Mouse (Mus musculus) E14TG2a.4 (cell line): ENCODE results near the gene Rasgef1b.

Experiments
- H3K27me3 ChIP-seq: 2 replicates; pipeline ENCODE4 v1.6.1; 2014; ENCODE audit warnings: low read length, control low read depth; ENCODE audit not compliant: insufficient read depth
- H3K36me3 ChIP-seq: 2 replicates; pipeline ENCODE4 v1.6.1; 2014; ENCODE audit warnings: low read length, control low read depth; ENCODE audit not compliant: insufficient read depth
- H3K4me1 ChIP-seq: replicated peaks from 2 replicates; pipeline ENCODE4 v1.6.1; 2014; ENCODE audit warnings: low read depth, low read length, control low read depth
- H3K4me3 ChIP-seq: replicated peaks from 2 replicates; pipeline ENCODE4 v1.5.1; 2014; ENCODE audit warnings: mild to moderate bottlenecking, low read length
- H3K9me3 ChIP-seq: 2 replicates; pipeline ENCODE4 v1.6.1; 2014; ENCODE audit warnings: low read length, control low read depth
- CTCF ChIP-seq: conservative IDR thresholded peaks from 2 replicates; pipeline ENCODE4 v1.5.1; 2014; ENCODE audit warnings: low read length
- NANOG ChIP-seq: IDR thresholded peaks from 2 replicates; pipeline ENCODE4 v1.6.1; 2014; ENCODE audit warnings: borderline replicate concordance, low read length, mixed read lengths
- POU5F1 ChIP-seq: IDR thresholded peaks from 2 replicates; pipeline ENCODE4 v1.6.1; 2014; ENCODE audit warnings: low read length, borderline replicate concordance

Gene Rasgef1b

DNA sequence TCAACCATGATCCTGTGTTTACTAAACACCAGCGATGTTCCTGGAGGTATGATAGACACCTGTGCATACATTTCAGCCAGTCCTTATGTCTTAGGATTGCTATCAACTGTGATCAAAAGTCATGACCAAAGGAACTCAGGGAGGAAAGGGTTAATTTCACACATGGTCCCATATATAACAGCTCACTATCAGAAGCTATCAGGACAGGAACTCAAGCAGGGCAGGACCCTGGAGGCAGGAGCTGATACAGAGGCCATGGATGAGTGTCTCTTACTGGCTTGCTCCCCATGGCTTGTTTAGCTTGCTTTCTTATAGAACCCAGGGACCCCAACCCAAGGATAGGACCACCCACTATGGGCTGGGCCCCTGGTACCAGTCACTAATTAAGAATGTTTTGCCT is 95.3 kb downstream of the Rasgef1b start:
- Histone ChIP-seq H3K36me3 (no peaks in the 10 kb centered on the region), H3K4me3 (no peak overlapping the region), H3K9me3 (no peaks in the 10 kb centered on the region), H3K27me3 (no peaks in the 10 kb centered on the region), H3K4me1 (peaks cover 6% of the 10 kb centered on the region)
- TF ChIP-seq NANOG: no peak
- TF ChIP-seq CTCF: no peak
- TF ChIP-seq POU5F1: no peak

DNA sequence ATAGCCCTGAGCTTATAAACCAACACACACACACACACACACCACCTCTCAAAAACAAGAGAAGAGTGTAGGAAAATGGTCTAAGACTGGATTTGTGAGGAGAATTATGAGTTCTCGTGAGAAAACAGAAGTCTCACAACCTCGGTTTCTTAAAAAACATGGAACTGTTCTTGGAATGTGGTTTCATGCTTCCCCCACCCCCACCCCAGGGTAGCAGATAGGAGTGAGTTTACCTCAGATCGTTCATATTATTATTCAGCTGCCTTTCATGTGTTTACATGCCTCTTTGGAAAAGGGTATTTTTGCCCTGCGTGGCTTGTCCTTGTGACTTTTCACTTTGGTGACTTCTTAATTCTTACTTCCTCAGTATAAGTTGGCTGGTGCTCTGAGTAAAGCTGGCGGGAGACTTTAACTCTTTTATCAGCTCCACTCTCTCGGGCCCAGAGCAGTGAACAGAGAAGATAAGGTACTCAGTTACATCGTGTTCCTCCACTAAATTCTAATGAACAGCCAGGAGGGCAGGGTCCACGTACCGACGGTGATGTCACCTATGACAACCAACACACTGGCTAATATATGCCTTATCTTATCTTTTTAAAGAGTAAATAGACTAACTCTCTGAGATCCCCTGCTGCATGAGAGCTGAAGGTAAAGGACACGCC is 96.1 kb downstream of the Rasgef1b start:
- no peak overlapping the region for H3K4me3 ChIP-seq
- H3K4me1 ChIP-seq: peaks cover 6% of the 10 kb centered on the region
- H3K9me3 ChIP-seq: no peaks in the 10 kb centered on the region
- TF ChIP-seq NANOG: no peak
- no peak for TF ChIP-seq POU5F1
- TF ChIP-seq CTCF: no peak
- no peaks in the 10 kb centered on the region for H3K36me3 ChIP-seq
- peaks cover 4% of the 10 kb centered on the region; the same call in 1 of the 2 replicates for H3K27me3 ChIP-seq

DNA sequence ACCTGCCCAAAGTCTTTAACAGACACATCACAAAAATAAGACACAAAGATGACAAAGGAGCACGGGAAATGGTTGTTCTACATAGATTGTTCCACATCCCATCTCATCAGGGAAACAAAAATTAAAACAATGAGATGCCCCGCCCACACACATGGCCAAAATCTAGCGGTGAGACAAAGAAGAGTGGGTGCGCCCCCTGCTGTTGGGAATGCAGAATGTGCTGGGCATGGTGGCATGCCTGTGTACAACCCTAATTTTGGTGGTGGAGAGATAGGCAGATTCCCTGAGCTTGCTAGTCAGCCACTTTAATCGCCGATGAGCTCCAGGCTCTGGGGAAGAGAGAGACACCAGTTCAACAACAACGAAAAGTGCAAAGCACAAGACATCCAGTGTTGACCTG is 98.8 kb downstream of the Rasgef1b start:
- peaks cover 22% of the 10 kb centered on the region for H3K4me1 ChIP-seq
- H3K9me3 ChIP-seq: no peaks in the 10 kb centered on the region
- H3K36me3 ChIP-seq: no peaks in the 10 kb centered on the region
- peaks cover 9% of the 10 kb centered on the region; the same call in 1 of the 2 replicates for H3K27me3 ChIP-seq
- no peak overlapping the region for H3K4me3 ChIP-seq
- TF ChIP-seq POU5F1 (no peak), CTCF (peak; percentile 71)

- TF ChIP-seq POU5F1: no peak
- H3K27me3 ChIP-seq: peaks cover 9% of the 10 kb centered on the region; the same call in 1 of the 2 replicates
- H3K4me1 ChIP-seq: peaks cover 22% of the 10 kb centered on the region
- no peaks in the 10 kb centered on the region for H3K36me3 ChIP-seq
- H3K4me3 ChIP-seq: no peak overlapping the region
- H3K9me3 ChIP-seq: peaks cover 3% of the 10 kb centered on the region; the same call in 1 of the 2 replicates
These were observed 103.3 kb downstream of the Rasgef1b start for GRCm38 (mm10) chr5:99625603-99626002.

- no peak for TF ChIP-seq POU5F1
- TF ChIP-seq NANOG: no peak
- TF ChIP-seq CTCF: no peak
- no peaks in the 10 kb centered on the region for H3K36me3 ChIP-seq
These were observed 108.1 kb downstream of the Rasgef1b start for GRCm38 (mm10) chr5:99620771-99621170.

DNA sequence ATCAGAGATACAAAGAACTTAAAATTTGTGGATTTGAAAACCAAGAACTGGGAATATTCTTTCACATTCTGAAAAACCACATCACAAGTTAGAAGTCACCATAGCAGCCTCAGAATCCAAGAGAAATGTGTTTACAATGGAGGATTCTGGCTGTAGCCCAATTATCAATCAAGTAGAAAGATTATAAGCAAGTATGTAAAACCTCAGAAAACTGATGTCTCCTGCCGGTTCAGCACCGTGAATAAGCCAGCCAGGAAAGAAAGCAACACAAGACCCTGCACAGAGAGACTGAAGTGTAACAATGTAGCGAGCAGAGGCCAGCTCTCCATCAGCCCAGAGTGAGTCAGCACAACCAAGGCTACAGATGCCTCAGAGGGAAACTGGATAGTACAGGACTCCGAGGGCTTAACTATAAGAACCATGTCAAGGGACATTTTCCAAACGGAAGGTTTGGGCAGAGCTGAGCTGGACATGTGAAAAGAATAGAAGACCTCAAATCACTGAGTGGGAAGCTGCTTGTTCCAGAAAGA is 111.5 kb downstream of the Rasgef1b start:
- Histone ChIP-seq H3K9me3 (peaks cover 19% of the 10 kb centered on the region), H3K4me3 (no peak overlapping the region), H3K36me3 (no peaks in the 10 kb centered on the region), H3K27me3 (peaks cover 11% of the 10 kb centered on the region), H3K4me1 (peaks cover 24% of the 10 kb centered on the region)
- TF ChIP-seq NANOG (no peak), CTCF (no peak)

More at GRCm38 (mm10) chr5:99620771-99621170, 108.1 kb downstream of the Rasgef1b start:
- Histone ChIP-seq H3K27me3 (no peaks in the 10 kb centered on the region), H3K4me3 (no peak overlapping the region), H3K4me1 (peaks cover 4% of the 10 kb centered on the region; the same call in 1 of the 2 replicates), H3K9me3 (peaks cover 19% of the 10 kb centered on the region)

DNA sequence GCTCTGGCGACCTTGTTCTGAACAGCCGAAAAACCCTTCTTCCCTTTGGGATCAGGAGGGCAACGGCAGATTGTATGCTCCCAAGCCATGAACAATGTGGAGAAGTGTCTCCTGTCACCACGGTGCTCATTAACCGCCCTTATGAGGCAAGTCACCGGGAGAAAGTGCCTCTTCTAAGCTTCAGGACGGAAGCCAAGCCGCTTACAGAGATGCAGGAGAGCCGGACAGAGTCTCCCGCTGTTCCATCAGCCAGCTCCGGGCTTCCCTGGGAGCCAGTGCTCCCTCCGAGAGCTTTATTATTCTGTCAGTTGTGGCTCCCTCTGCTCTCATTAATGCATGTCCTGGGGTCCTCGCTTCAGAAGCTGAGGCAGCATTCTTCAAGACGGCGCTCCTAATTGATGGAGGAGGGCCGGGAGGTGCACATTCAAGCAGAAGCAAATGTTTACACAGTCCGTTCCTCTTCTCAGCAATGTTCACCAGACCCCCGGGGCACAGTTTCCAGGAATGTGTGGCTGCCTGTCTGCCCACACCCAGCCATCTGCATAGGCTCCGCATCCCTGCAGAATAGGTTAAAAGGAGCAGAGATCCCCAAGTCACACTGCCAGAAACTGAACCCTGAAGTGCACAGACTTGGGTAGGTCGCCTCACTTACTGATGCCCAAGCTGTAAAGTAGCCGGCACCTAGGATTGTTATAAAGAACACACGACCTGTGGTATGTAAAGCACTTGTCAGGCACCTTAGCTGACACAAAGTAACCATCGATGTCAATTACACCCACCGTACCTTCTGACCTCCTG is 115.3 kb downstream of the Rasgef1b start:
- H3K4me1 ChIP-seq: peaks cover 38% of the 10 kb centered on the region
- H3K27me3 ChIP-seq: peaks cover 27% of the 10 kb centered on the region
- H3K4me3 ChIP-seq: peak overlapping the region; percentile 65
- peaks cover 4% of the 10 kb centered on the region for H3K9me3 ChIP-seq
- H3K36me3 ChIP-seq: no peaks in the 10 kb centered on the region
- TF ChIP-seq CTCF: no peak
- no peak for TF ChIP-seq POU5F1
- TF ChIP-seq NANOG: no peak

- TF ChIP-seq NANOG (no peak), CTCF (no peak), POU5F1 (no peak)
- Histone ChIP-seq H3K4me3 (no peak overlapping the region), H3K9me3 (peaks cover 8% of the 10 kb centered on the region), H3K4me1 (peaks cover 33% of the 10 kb centered on the region), H3K36me3 (no peaks in the 10 kb centered on the region), H3K27me3 (peaks cover 16% of the 10 kb centered on the region)
These were observed 121.3 kb downstream of the Rasgef1b start for GRCm38 (mm10) chr5:99607602-99608001.
